Mouse (Mus musculus) activated CD4-positive, CD25-positive, alpha-beta regulatory T cell, adult 4 months (primary cell): ENCODE measurements around the gene Bpnt1. TPM values are rescaled to one million over a fixed set of nuclear protein-coding genes. Genes with fewer than 3 reads are reported as not detected.
"Not testable (repeated sequence)": the region's sequence is repeated elsewhere in the genome, so short reads cannot be mapped to it uniquely, and the experiment has no call there.

Experiments used
- ATAC-seq: one replicate; pipeline ENCODE4 v1.8.0; 2017
- polyA plus RNA-seq, 2 experiments: library from polyadenylated mRNA; unstranded; fragments of 100-300 nt; shearing (Covaris generic); gene quantifications; one replicate each; pipeline ENCODE4 v1.2.1; 2017

Bpnt1 gene
- polyA plus RNA-seq: 10 to 100 TPM; 15.7 to 16.7 TPM

GRCm38 (mm10) chr1:185331983-185332430, at the start of gene Bpnt1:
Bpnt1 (plus strand) TSS chr1:185332149.
- ATAC-seq: peak; percentile 61

GRCm38 (mm10) chr1:185282846-185283245, 49.1 kb upstream of the Bpnt1 start:
- ATAC-seq: no peak

- no peak for ATAC-seq
Observed at GRCm38 (mm10) chr1:185283247-185283646, 48.7 kb upstream of the Bpnt1 start.

GRCm38 (mm10) chr1:185284740-185285139, 47.2 kb upstream of the Bpnt1 start:
- no peak for ATAC-seq

GRCm38 (mm10) chr1:185285171-185285570, 46.8 kb upstream of the Bpnt1 start:
- no peak for ATAC-seq

GRCm38 (mm10) chr1:185287066-185287465, 44.9 kb upstream of the Bpnt1 start:
- ATAC-seq: no peak

GRCm38 (mm10) chr1:185289231-185289630, 42.7 kb upstream of the Bpnt1 start:
- no peak for ATAC-seq

GRCm38 (mm10) chr1:185291336-185291735, 40.6 kb upstream of the Bpnt1 start:
- ATAC-seq: no peak

- no peak for ATAC-seq
Observed at GRCm38 (mm10) chr1:185292646-185293360, 39.1 kb upstream of the Bpnt1 start.

GRCm38 (mm10) chr1:185296850-185297249, 35.1 kb upstream of the Bpnt1 start:
- ATAC-seq: no peak

- ATAC-seq: no peak
Observed at GRCm38 (mm10) chr1:185298496-185298895, 33.5 kb upstream of the Bpnt1 start.

- no peak for ATAC-seq
Observed at GRCm38 (mm10) chr1:185302816-185303215, 29.1 kb upstream of the Bpnt1 start.

GRCm38 (mm10) chr1:185306836-185307235, 25.1 kb upstream of the Bpnt1 start:
- no peak for ATAC-seq

- no peak for ATAC-seq
Observed at GRCm38 (mm10) chr1:185307645-185308044, 24.3 kb upstream of the Bpnt1 start.

- ATAC-seq: no peak
Observed at GRCm38 (mm10) chr1:185308334-185308733, 23.6 kb upstream of the Bpnt1 start.

GRCm38 (mm10) chr1:185308908-185309307, 23.0 kb upstream of the Bpnt1 start:
- ATAC-seq: no peak

GRCm38 (mm10) chr1:185311949-185312348, 20.0 kb upstream of the Bpnt1 start:
- ATAC-seq: no peak

GRCm38 (mm10) chr1:185314546-185314945, 17.4 kb upstream of the Bpnt1 start:
- ATAC-seq: no peak

GRCm38 (mm10) chr1:185315846-185316568, 15.9 kb upstream of the Bpnt1 start:
- no peak for ATAC-seq

GRCm38 (mm10) chr1:185327754-185328345, 4.1 kb upstream of the Bpnt1 start:
- ATAC-seq: not testable (repeated sequence)

GRCm38 (mm10) chr1:185328721-185329610, 3.0 kb upstream of the Bpnt1 start, which contains the start of gene Iars2:
Iars2 (minus strand) TSS chr1:185329396.
- peak; percentile 69 for ATAC-seq

- ATAC-seq: no peak
Observed at GRCm38 (mm10) chr1:185329851-185330250, 2.1 kb upstream of the Bpnt1 start.
